Mouse (Mus musculus) forebrain, embryonic 11.5 days (tissue): Measurements from ENCODE around the gene Hs6st3. TPM values are rescaled to one million over a fixed set of nuclear protein-coding genes. Genes with fewer than 3 reads are reported as not detected.

Experiments
- ATAC-seq: fragments of 200-750 bp; cut with Nextera tagmentation; replicated peaks from 2 replicates; pipeline ENCODE4 v1.8.0; 2017; ENCODE audit warnings: moderate TSS enrichment; ENCODE audit not compliant: low FRiP score
- DNase-seq: peaks from one replicate; pipeline ENCODE4 v3.0.0-alpha.2; 2017; ENCODE audit warnings: low spot score
- H3K27ac ChIP-seq: fragments of 300-500 bp; sonication (generic); 2 replicates; pipeline ENCODE4 v1.5.1; 2014; ENCODE audit warnings: low read depth, low read length
- H3K27me3 ChIP-seq: fragments of 300-500 bp; sonication (generic); 2 replicates; pipeline ENCODE4 v1.6.1; 2014; ENCODE audit warnings: mild to moderate bottlenecking, low read length, mixed read lengths; ENCODE audit not compliant: control insufficient read depth, insufficient read depth
- H3K36me3 ChIP-seq: fragments of 300-500 bp; sonication (generic); 2 replicates; pipeline ENCODE4 v1.6.1; 2014; ENCODE audit warnings: mild to moderate bottlenecking, low read length, moderate library complexity, mixed read lengths; ENCODE audit not compliant: control insufficient read depth, insufficient read depth
- H3K4me1 ChIP-seq: fragments of 300-500 bp; sonication (generic); replicated peaks from 2 replicates; pipeline ENCODE4 v1.6.1; 2014; ENCODE audit warnings: low read length, mixed read lengths; ENCODE audit not compliant: control insufficient read depth, insufficient read depth
- H3K4me2 ChIP-seq: fragments of 300-500 bp; sonication (generic); 2 replicates; pipeline ENCODE4 v1.6.1; 2014; ENCODE audit warnings: low read depth, mild to moderate bottlenecking, low read length, moderate library complexity, mixed read lengths; ENCODE audit not compliant: severe bottlenecking
- H3K4me3 ChIP-seq: fragments of 300-500 bp; sonication (generic); 2 replicates; pipeline ENCODE4 v1.5.1; 2014; ENCODE audit warnings: low read depth, low read length
- H3K9ac ChIP-seq: fragments of 300-500 bp; sonication (generic); 2 replicates; pipeline ENCODE4 v1.6.1; 2014; ENCODE audit warnings: low read length
- H3K9me3 ChIP-seq: fragments of 300-500 bp; sonication (generic); 2 replicates; pipeline ENCODE4 v1.6.1; 2016; ENCODE audit warnings: low read length, mixed read lengths; ENCODE audit not compliant: control insufficient read depth
- WGBS: fragments of 180-500 bp; shearing (Covaris S2); extraction: QIAGEN DNeasy Blood & Tissue Kit; methylation state at CpG from one replicate; pipeline ENCODE4 v1.1.7; 2014; 5-methylcytosine and 5-hydroxymethylcytosine counted together
- polyA plus RNA-seq: library from polyadenylated mRNA; unstranded; fragments of >200 nt; fragmentation: Nextera tagmentation; extraction: Ambion mirVana; gene quantifications from 2 replicates; pipeline ENCODE4 v1.2.1, GENCODE M21; 2014

Gene Hs6st3
- polyA plus RNA-seq, 1 experiment from 2014 or later, result not detected

GRCm38 (mm10) chr14:119450471-119450870 is 312.3 kb downstream of the Hs6st3 start:
- no peaks in the 10 kb centered on the region for H3K27me3 ChIP-seq
- no peak overlapping the region for H3K9ac ChIP-seq
- WGBS, result 15% methylated on average over 4 of the region's 4 CpGs
- no peak overlapping the region for H3K27ac ChIP-seq
- no peak overlapping the region for H3K4me2 ChIP-seq
- H3K4me3 ChIP-seq, result no peak overlapping the region
- ATAC-seq (0 out of 2 replicates have a peak, but pooled peaks have one; percentile 30), DNase-seq (no peak)
- no peaks in the 10 kb centered on the region for H3K4me1 ChIP-seq
- no peaks in the 10 kb centered on the region for H3K36me3 ChIP-seq
- no peaks in the 10 kb centered on the region for H3K9me3 ChIP-seq

GRCm38 (mm10) chr14:119451594-119451993 is 313.5 kb downstream of the Hs6st3 start:
- Histone ChIP-seq H3K27ac (no peak overlapping the region), H3K9me3 (no peaks in the 10 kb centered on the region), H3K4me2 (no peak overlapping the region), H3K4me3 (no peak overlapping the region), H3K27me3 (no peaks in the 10 kb centered on the region), H3K9ac (no peak overlapping the region), H3K36me3 (no peaks in the 10 kb centered on the region), H3K4me1 (no peaks in the 10 kb centered on the region)
- DNase-seq (no peak), ATAC-seq (no peak)

- no peaks in the 10 kb centered on the region for H3K27me3 ChIP-seq
- H3K4me2 ChIP-seq, result no peak overlapping the region
- H3K27ac ChIP-seq, result no peak overlapping the region
- H3K4me1 ChIP-seq, result no peaks in the 10 kb centered on the region
- no peak overlapping the region for H3K4me3 ChIP-seq
- H3K9ac ChIP-seq, result no peak overlapping the region
- DNase-seq, result no peak
- H3K9me3 ChIP-seq, result no peaks in the 10 kb centered on the region
- no peaks in the 10 kb centered on the region for H3K36me3 ChIP-seq
- no peak for ATAC-seq
Observed at GRCm38 (mm10) chr14:119452382-119452781, 314.2 kb downstream of the Hs6st3 start.

GRCm38 (mm10) chr14:119452797-119453196 is 314.7 kb downstream of the Hs6st3 start:
- Histone ChIP-seq H3K9ac (no peak overlapping the region), H3K27me3 (no peaks in the 10 kb centered on the region), H3K4me2 (no peak overlapping the region), H3K9me3 (no peaks in the 10 kb centered on the region), H3K4me3 (no peak overlapping the region), H3K36me3 (no peaks in the 10 kb centered on the region), H3K27ac (no peak overlapping the region), H3K4me1 (no peaks in the 10 kb centered on the region)
- ATAC-seq (no peak), DNase-seq (no peak)
- WGBS, result 75% methylated on average over 3 of the region's 3 CpGs

- H3K9me3 ChIP-seq, result no peaks in the 10 kb centered on the region
- H3K4me1 ChIP-seq, result no peaks in the 10 kb centered on the region
- ATAC-seq (no peak), DNase-seq (no peak)
- H3K4me2 ChIP-seq, result no peak overlapping the region
- H3K36me3 ChIP-seq, result no peaks in the 10 kb centered on the region
- H3K9ac ChIP-seq, result no peak overlapping the region
- WGBS, result 78% methylated on average over 5 of the region's 5 CpGs
- H3K4me3 ChIP-seq, result no peak overlapping the region
- H3K27ac ChIP-seq, result no peak overlapping the region
- no peaks in the 10 kb centered on the region for H3K27me3 ChIP-seq
Observed at GRCm38 (mm10) chr14:119464308-119464707, 326.2 kb downstream of the Hs6st3 start.

GRCm38 (mm10) chr14:119464883-119465282 is 326.7 kb downstream of the Hs6st3 start:
- ATAC-seq (no peak), DNase-seq (no peak)
- H3K27me3 ChIP-seq, result no peaks in the 10 kb centered on the region
- no peaks in the 10 kb centered on the region for H3K4me1 ChIP-seq
- H3K4me2 ChIP-seq, result no peak overlapping the region
- no peaks in the 10 kb centered on the region for H3K36me3 ChIP-seq
- no peaks in the 10 kb centered on the region for H3K9me3 ChIP-seq
- 97% methylated on average over 1 of the region's 1 CpGs for WGBS
- H3K9ac ChIP-seq, result no peak overlapping the region
- H3K4me3 ChIP-seq, result no peak overlapping the region
- no peak overlapping the region for H3K27ac ChIP-seq

- H3K36me3 ChIP-seq, result no peaks in the 10 kb centered on the region
- no peak overlapping the region for H3K9ac ChIP-seq
- ATAC-seq, result no peak
- no peak overlapping the region for H3K27ac ChIP-seq
- H3K27me3 ChIP-seq, result no peaks in the 10 kb centered on the region
- H3K4me2 ChIP-seq, result no peak overlapping the region
- no peaks in the 10 kb centered on the region for H3K9me3 ChIP-seq
- H3K4me1 ChIP-seq, result no peaks in the 10 kb centered on the region
- H3K4me3 ChIP-seq, result no peak overlapping the region
- no peak for DNase-seq
- 76% methylated on average over 5 of the region's 5 CpGs for WGBS
Observed at GRCm38 (mm10) chr14:119466899-119467588, 328.9 kb downstream of the Hs6st3 start.

GRCm38 (mm10) chr14:119476582-119476981 is 338.4 kb downstream of the Hs6st3 start:
- Histone ChIP-seq H3K4me1 (no peaks in the 10 kb centered on the region), H3K36me3 (no peaks in the 10 kb centered on the region), H3K9ac (no peak overlapping the region), H3K9me3 (no peaks in the 10 kb centered on the region), H3K27ac (no peak overlapping the region), H3K4me2 (no peak overlapping the region), H3K4me3 (no peak overlapping the region), H3K27me3 (no peaks in the 10 kb centered on the region)
- 93% methylated on average over 9 of the region's 9 CpGs for WGBS
- DNase-seq (no peak), ATAC-seq (no peak)

- H3K4me3 ChIP-seq, result no peak overlapping the region
- H3K4me2 ChIP-seq, result no peak overlapping the region
- no peak for ATAC-seq
- no peak for DNase-seq
- H3K4me1 ChIP-seq, result no peaks in the 10 kb centered on the region
- 86% methylated on average over 4 of the region's 4 CpGs for WGBS
- no peaks in the 10 kb centered on the region for H3K9me3 ChIP-seq
- no peaks in the 10 kb centered on the region for H3K36me3 ChIP-seq
- no peak overlapping the region for H3K9ac ChIP-seq
- no peak overlapping the region for H3K27ac ChIP-seq
- no peaks in the 10 kb centered on the region for H3K27me3 ChIP-seq
Observed at GRCm38 (mm10) chr14:119477836-119478235, 339.7 kb downstream of the Hs6st3 start.
